Mouse (Mus musculus): ENCODE results near the gene Tango2. TPM values are rescaled to one million over a fixed set of nuclear protein-coding genes. Genes with fewer than 3 reads are reported as not detected.

Gene Tango2
- polyA plus RNA-seq, 1 experiment from 2014 or later, result 70.0 TPM

DNA sequence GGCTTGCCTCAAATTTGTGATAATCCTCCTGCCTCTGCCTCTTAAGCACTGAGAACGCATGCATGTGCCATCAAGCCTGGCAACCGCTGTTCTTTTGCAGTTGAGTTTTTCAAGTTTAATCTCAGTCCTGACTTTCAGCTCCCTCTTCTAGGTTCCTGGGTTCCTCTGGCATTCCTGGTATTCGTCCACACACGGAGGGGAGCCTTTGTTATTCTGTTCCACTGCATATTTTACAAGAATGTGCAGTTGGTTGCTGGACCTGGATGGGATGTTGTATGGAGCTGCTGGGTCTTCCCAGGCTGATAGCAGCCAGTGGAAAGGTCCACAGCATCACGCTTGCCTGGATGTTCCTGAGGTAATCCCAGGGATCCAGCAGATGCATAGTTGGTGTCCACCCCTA is 37.5 kb upstream of the Tango2 start:
- no peak for ATAC-seq (ENCODE audit: low FRiP score, low TSS enrichment)

GRCm38 (mm10) chr16:18384659-18385058 is 36.8 kb upstream of the Tango2 start:
- no peak overlapping the region for H3K9ac ChIP-seq (replicated peaks; ENCODE audit: low read length)
- no peak overlapping the region for H3K4me2 ChIP-seq (ENCODE audit: low read length)
- H3K27me3 ChIP-seq (ENCODE audit: control insufficient read depth, insufficient read depth, low read length), result no peaks in the 10 kb centered on the region
- ATAC-seq (ENCODE audit: low FRiP score, low TSS enrichment) (no peak), DNase-seq (no peak)
- WGBS, result 44% methylated on average over 8 of the region's 8 CpGs
- no peak overlapping the region for H3K4me3 ChIP-seq (replicated peaks; ENCODE audit: low read depth, low read length)
- no peaks in the 10 kb centered on the region for H3K36me3 ChIP-seq (ENCODE audit: control insufficient read depth, insufficient read depth, low read length)
- no peaks in the 10 kb centered on the region for H3K9me3 ChIP-seq (ENCODE audit: control insufficient read depth, low read length)
- H3K27ac ChIP-seq (replicated peaks; ENCODE audit: low read depth, low read length), result 0 out of 2 replicates have a peak overlapping the region, but pooled peaks have one; percentile 37
- H3K4me1 ChIP-seq (ENCODE audit: control insufficient read depth, insufficient read depth, low read length), result peaks cover 60% of the 10 kb centered on the region

More for the DNA sequence above, 37.5 kb upstream of the Tango2 start:
- Histone ChIP-seq H3K9ac (replicated peaks; ENCODE audit: low read length) (no peak overlapping the region), H3K27me3 (ENCODE audit: control insufficient read depth, insufficient read depth, low read length) (no peaks in the 10 kb centered on the region), H3K9me3 (ENCODE audit: control insufficient read depth, low read length) (no peaks in the 10 kb centered on the region), H3K4me1 (ENCODE audit: control insufficient read depth, insufficient read depth, low read length) (peaks cover 53% of the 10 kb centered on the region), H3K4me2 (ENCODE audit: low read length) (no peak overlapping the region), H3K4me3 (replicated peaks; ENCODE audit: low read depth, low read length) (no peak overlapping the region), H3K36me3 (ENCODE audit: control insufficient read depth, insufficient read depth, low read length) (no peaks in the 10 kb centered on the region), H3K27ac (replicated peaks; ENCODE audit: low read depth, low read length) (no peak overlapping the region)
- WGBS, result 61% methylated on average over 5 of the region's 5 CpGs
- no peak for DNase-seq

DNA sequence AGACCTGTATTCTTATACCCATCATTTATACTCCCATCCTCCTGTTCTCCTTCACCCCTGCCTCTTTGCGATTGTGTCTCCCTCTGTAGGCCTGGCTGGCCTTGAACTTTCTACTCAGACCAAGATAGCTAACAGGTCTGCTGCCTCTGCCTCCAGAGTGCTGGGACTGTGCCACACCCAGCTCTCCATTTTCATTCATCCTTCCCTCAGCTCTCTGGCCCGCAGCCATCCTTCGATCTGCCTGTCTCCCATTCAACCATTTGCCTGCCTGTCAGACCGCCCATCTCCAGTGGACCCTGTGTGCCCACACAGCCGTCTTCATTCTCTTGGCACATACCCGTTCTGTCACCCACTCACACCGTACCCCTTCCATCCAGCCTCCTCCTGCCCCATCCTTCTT is 36.3 kb upstream of the Tango2 start:
- H3K9me3 ChIP-seq (ENCODE audit: control insufficient read depth, low read length), result no peaks in the 10 kb centered on the region
- 54% methylated on average over 7 of the region's 7 CpGs for WGBS
- peak overlapping the region; percentile 37; the same call in 1 of the 2 replicates for H3K27ac ChIP-seq (replicated peaks; ENCODE audit: low read depth, low read length)
- H3K4me2 ChIP-seq (ENCODE audit: low read length), result no peak overlapping the region
- DNase-seq (peak; percentile 28), ATAC-seq (ENCODE audit: low FRiP score, low TSS enrichment) (no peak)
- no peak overlapping the region for H3K4me3 ChIP-seq (replicated peaks; ENCODE audit: low read depth, low read length)
- no peak overlapping the region for H3K9ac ChIP-seq (replicated peaks; ENCODE audit: low read length)
- peaks cover 64% of the 10 kb centered on the region for H3K4me1 ChIP-seq (ENCODE audit: control insufficient read depth, insufficient read depth, low read length)
- no peaks in the 10 kb centered on the region for H3K36me3 ChIP-seq (ENCODE audit: control insufficient read depth, insufficient read depth, low read length)
- no peaks in the 10 kb centered on the region for H3K27me3 ChIP-seq (ENCODE audit: control insufficient read depth, insufficient read depth, low read length)

GRCm38 (mm10) chr16:18383756-18384155 is 35.9 kb upstream of the Tango2 start:
- no peak for ATAC-seq (ENCODE audit: low FRiP score, low TSS enrichment)
- 16% methylated on average over 3 of the region's 3 CpGs for WGBS
- no peak overlapping the region for H3K4me2 ChIP-seq (ENCODE audit: low read length)

GRCm38 (mm10) chr16:18383045-18383726 is 35.3 kb upstream of the Tango2 start:
- no peak overlapping the region for H3K4me2 ChIP-seq (ENCODE audit: low read length)
- H3K9me3 ChIP-seq (ENCODE audit: control insufficient read depth, low read length), result no peaks in the 10 kb centered on the region
- H3K27me3 ChIP-seq (ENCODE audit: control insufficient read depth, insufficient read depth, low read length), result no peaks in the 10 kb centered on the region
- no peak for ATAC-seq (ENCODE audit: low FRiP score, low TSS enrichment)
- 0 out of 2 replicates have a peak overlapping the region, but pooled peaks have one; percentile 26 for H3K27ac ChIP-seq (replicated peaks; ENCODE audit: low read depth, low read length)
- H3K4me3 ChIP-seq (replicated peaks; ENCODE audit: low read depth, low read length), result no peak overlapping the region
- 78% methylated on average over 9 of the region's 9 CpGs for whole genome bisulfite sequencing
- H3K9ac ChIP-seq (replicated peaks; ENCODE audit: low read length), result 0 out of 2 replicates have a peak overlapping the region, but pooled peaks have one; percentile 6
- H3K4me1 ChIP-seq (ENCODE audit: control insufficient read depth, insufficient read depth, low read length), result peaks cover 57% of the 10 kb centered on the region
- no peak for DNase-seq
- no peaks in the 10 kb centered on the region for H3K36me3 ChIP-seq (ENCODE audit: control insufficient read depth, insufficient read depth, low read length)

More at GRCm38 (mm10) chr16:18383756-18384155, 35.9 kb upstream of the Tango2 start:
- Histone ChIP-seq H3K4me1 (ENCODE audit: control insufficient read depth, insufficient read depth, low read length) (peaks cover 61% of the 10 kb centered on the region), H3K9ac (replicated peaks; ENCODE audit: low read length) (0 out of 2 replicates have a peak overlapping the region, but pooled peaks have one; percentile 6), H3K4me3 (replicated peaks; ENCODE audit: low read depth, low read length) (no peak overlapping the region), H3K9me3 (ENCODE audit: control insufficient read depth, low read length) (no peaks in the 10 kb centered on the region), H3K27ac (replicated peaks; ENCODE audit: low read depth, low read length) (peak overlapping the region; percentile 37; the same call in 1 of the 2 replicates), H3K27me3 (ENCODE audit: control insufficient read depth, insufficient read depth, low read length) (no peaks in the 10 kb centered on the region), H3K36me3 (ENCODE audit: control insufficient read depth, insufficient read depth, low read length) (no peaks in the 10 kb centered on the region)
- DNase-seq, result no peak

DNA sequence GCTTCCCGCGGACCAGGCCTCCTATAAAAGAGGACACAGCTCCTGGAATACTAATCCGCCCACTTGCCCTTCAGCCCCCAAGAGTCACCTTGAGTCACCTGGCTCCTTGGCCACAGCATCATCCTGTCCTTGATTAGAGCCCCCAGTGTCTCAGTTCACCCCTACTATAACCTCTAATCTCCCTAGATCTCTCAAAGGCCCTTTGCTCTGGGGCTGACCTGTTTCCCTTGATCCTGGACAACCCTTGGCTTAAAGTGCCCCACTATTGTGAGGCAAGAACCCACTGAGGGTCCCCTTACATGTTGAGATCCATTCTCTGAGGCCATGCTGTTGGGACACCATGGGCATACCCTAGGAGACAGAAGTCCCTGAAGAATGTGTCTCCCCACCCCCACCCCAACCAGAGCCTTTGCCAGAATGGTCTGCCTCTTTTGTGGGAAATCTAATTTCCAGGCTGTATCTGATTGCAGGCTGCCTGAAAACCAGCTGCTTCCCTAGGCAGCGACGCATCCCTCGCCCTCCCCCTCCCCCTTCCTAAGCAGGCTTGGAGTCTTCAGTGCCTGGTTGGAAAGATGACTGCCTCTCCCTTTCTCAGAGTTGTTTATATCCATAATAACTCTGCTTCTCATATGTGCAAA is 33.8 kb upstream of the Tango2 start:
- H3K27ac ChIP-seq (replicated peaks; ENCODE audit: low read depth, low read length), result peak overlapping the region; percentile 74
- no peak overlapping the region for H3K9ac ChIP-seq (replicated peaks; ENCODE audit: low read length)
- H3K9me3 ChIP-seq (ENCODE audit: control insufficient read depth, low read length), result no peaks in the 10 kb centered on the region
- 38% methylated on average over 6 of the region's 6 CpGs for WGBS
- no peak overlapping the region for H3K4me2 ChIP-seq (ENCODE audit: low read length)
- peak; percentile 84 for DNase-seq
- no peaks in the 10 kb centered on the region for H3K36me3 ChIP-seq (ENCODE audit: control insufficient read depth, insufficient read depth, low read length)
- no peak overlapping the region for H3K4me3 ChIP-seq (replicated peaks; ENCODE audit: low read depth, low read length)
- no peaks in the 10 kb centered on the region for H3K27me3 ChIP-seq (ENCODE audit: control insufficient read depth, insufficient read depth, low read length)
- ATAC-seq (ENCODE audit: low FRiP score, low TSS enrichment), result peak; percentile 44
- H3K4me1 ChIP-seq (ENCODE audit: control insufficient read depth, insufficient read depth, low read length), result peaks cover 50% of the 10 kb centered on the region

DNA sequence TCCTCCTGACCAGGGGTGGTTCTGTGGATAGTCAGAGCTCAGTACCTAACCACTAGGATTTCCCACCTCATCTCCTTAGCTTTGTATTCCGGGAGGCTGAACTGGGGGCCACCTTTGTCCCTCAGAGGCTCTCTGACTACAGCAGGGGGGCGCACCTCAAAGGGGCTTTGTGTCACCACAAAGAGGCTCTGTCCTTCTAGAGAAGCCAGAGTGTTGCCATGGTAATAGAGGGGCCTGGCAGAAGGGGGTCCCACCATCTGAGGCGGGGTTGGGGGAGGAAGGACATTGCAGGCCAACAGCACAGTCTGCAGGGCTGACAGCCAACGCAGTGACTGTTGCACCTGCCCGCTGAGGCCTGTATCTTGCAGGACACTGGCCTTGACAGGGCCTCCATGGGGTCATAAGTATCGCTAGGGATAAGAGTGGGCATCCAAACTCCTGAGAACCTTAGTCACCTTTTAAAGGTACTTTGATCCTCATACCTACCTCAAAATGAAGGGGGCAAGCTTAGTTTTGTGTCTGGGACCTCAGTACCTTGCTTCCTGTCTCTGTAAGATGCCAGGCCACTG is 32.7 kb upstream of the Tango2 start:
- H3K27me3 ChIP-seq (ENCODE audit: control insufficient read depth, insufficient read depth, low read length), result no peaks in the 10 kb centered on the region
- H3K4me1 ChIP-seq (ENCODE audit: control insufficient read depth, insufficient read depth, low read length), result peaks cover 50% of the 10 kb centered on the region
- no peak overlapping the region for H3K4me2 ChIP-seq (ENCODE audit: low read length)
- ATAC-seq (ENCODE audit: low FRiP score, low TSS enrichment) (peak; percentile 79), DNase-seq (peak; percentile 82)
- H3K36me3 ChIP-seq (ENCODE audit: control insufficient read depth, insufficient read depth, low read length), result no peaks in the 10 kb centered on the region
- no peaks in the 10 kb centered on the region for H3K9me3 ChIP-seq (ENCODE audit: control insufficient read depth, low read length)
- H3K4me3 ChIP-seq (replicated peaks; ENCODE audit: low read depth, low read length), result no peak overlapping the region
- 5% methylated on average over 6 of the region's 6 CpGs for WGBS
- peak overlapping the region; percentile 74 for H3K27ac ChIP-seq (replicated peaks; ENCODE audit: low read depth, low read length)
- peak overlapping the region; percentile 34; the same call in 1 of the 2 replicates for H3K9ac ChIP-seq (replicated peaks; ENCODE audit: low read length)

DNA sequence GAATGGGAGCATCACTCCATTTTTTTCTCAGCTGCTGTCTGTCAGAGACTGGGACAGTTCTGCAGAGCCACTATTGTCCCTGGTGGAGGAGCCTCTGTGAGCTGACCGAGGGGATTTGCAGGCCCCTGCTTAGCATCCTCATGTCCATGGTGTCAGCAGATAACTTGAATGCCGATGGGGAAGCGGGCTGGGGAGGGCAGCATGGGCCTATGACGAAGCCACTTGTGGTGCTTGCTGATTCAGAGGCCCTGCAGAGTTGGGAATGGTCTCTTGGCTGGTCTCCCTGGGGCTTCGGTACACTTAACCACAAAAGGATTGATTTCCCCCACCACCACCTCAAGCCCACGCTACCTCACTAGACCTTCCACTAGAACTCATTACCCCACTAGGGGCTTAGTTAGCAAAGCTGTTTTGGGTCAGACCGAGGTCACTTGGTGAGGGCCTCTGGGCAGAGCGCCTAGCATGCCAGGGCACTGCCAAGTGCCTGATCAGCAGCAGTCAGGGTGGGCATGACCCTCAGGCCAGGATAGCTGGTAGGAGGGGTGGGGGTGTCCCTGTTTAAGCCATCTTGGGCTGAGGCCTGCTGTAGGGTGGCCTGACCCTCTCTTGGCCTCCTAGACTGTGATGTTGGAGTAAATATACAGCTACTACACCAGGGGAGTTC is 31.6 kb upstream of the Tango2 start:
- 40% methylated on average over 8 of the region's 8 CpGs for WGBS

More for the DNA sequence above, 31.6 kb upstream of the Tango2 start:
- Histone ChIP-seq H3K27me3 (ENCODE audit: control insufficient read depth, insufficient read depth, low read length) (no peaks in the 10 kb centered on the region), H3K27ac (replicated peaks; ENCODE audit: low read depth, low read length) (peak overlapping the region; percentile 74), H3K9ac (replicated peaks; ENCODE audit: low read length) (no peak overlapping the region), H3K4me3 (replicated peaks; ENCODE audit: low read depth, low read length) (no peak overlapping the region), H3K36me3 (ENCODE audit: control insufficient read depth, insufficient read depth, low read length) (no peaks in the 10 kb centered on the region), H3K4me1 (ENCODE audit: control insufficient read depth, insufficient read depth, low read length) (peaks cover 50% of the 10 kb centered on the region), H3K9me3 (ENCODE audit: control insufficient read depth, low read length) (no peaks in the 10 kb centered on the region), H3K4me2 (ENCODE audit: low read length) (no peak overlapping the region)
- no peak for ATAC-seq (ENCODE audit: low FRiP score, low TSS enrichment)
- DNase-seq, result no peak
